Mouse (Mus musculus): ENCODE data around the gene Rbm33.
A peak's percentile ranks its signal among the peaks of the same experiment; 100 is the strongest.

Gene Rbm33

DNA sequence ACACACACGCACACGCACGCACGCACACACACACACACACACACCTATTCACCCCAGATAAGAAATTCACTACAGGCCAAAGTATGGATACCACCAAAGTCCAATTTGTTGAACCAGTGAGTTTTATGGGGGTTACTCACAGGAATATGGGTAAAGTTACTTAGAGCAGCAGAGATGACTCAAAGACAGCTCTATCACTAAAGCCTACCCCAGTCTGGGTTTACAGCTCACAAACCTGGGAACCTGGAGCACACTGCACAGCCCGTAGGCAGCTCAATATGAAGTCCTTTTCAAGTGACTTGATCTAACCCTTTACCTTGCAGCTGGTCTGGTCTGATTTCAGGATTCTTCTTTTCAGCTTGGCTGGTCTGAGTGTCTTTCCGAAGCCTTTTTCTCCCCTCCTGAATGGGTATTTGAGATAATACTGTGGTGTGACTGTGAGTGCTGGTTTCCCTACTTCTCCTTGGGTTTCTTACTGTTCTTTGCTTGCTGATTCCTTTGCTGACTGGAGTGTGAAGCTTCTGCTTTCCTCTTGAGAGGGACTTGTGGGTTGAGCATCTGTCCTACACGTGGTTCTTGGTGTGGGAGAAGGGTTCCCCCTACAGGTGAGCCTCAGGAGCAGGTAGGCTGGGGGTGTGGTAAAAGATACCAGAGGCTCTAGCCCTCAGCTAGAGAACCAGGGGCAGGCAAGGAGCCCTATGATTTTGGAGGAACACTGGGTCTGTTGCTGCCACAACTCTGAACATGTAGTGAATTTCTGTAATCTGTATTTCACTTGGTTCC is 12.3 kb downstream of the Rbm33 start:
- peak; percentile 29 for DNase-seq

DNA sequence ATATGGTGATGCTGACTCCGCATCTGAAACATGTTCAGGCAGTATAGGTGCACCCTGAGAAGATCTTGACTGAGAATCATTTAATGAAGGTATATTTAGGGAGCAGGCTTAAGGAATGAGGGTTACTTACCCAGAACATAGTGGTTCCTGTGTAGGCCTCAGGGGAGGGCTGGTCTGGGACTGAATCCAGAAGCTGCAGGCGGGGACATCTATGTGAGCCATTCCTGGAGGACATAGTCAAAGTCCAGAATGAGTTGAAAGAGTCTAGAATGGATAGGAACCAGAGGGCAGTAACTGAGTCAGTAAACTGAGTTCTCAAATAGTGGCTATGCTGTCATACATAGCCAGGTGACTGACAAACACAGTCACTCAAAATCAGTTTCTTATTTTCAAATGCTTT is 16.8 kb downstream of the Rbm33 start:
- no peak for DNase-seq

GRCm38 (mm10) chr5:28351857-28352513 is 35.1 kb downstream of the Rbm33 start:
- no peak for DNase-seq

- DNase-seq = no peak
Observed at GRCm38 (mm10) chr5:28355614-28356013, 38.7 kb downstream of the Rbm33 start.

GRCm38 (mm10) chr5:28360745-28361144 is 43.8 kb downstream of the Rbm33 start:
- no peak for DNase-seq

- DNase-seq = no peak
Observed at GRCm38 (mm10) chr5:28368056-28368455, 51.1 kb downstream of the Rbm33 start.

GRCm38 (mm10) chr5:28370836-28371235 is 53.9 kb downstream of the Rbm33 start:
- no peak for DNase-seq

GRCm38 (mm10) chr5:28372172-28372664 is 55.3 kb downstream of the Rbm33 start:
- no peak for DNase-seq

- no peak for DNase-seq
Observed at GRCm38 (mm10) chr5:28373498-28374427, 56.8 kb downstream of the Rbm33 start.

DNA sequence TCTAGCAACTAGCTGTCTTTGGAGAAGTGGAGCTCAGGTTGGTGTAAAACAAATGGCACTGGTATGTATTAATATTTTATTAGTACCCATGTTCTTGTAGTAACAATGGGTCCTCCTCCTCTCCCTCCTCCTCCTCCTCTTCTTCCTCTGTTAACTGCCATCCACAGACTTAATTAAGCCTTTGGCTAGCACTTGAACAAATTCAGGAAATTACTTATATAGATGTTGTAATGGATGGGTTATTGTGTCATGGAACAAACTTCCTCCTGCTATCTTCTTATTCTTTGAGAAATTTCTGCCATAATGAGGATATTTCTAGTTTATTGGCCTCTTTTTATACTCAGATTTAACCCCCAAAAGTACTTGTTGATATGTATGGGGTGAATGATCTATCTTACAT is 60.4 kb downstream of the Rbm33 start:
- no peak for DNase-seq

- no peak for DNase-seq
Observed at GRCm38 (mm10) chr5:28382289-28382688, 65.4 kb downstream of the Rbm33 start.

DNA sequence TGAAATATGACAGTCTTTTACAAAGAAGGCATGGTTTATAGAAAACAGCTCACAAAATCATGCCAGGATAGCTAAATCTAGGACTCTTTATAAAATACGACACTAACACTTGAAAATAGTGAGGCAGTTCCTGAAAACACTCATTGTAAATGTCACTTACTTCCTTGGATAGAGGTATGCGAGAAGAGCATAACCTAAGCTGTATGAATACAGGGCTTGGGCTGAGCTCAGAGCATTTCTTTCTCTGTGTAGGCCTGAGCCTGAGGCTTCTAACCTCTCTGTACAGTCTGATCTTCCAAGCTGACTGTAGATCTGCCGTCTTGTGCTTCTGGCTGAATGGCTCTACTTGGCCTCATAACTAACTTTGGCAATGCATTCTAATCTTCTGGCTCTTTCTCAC is 69.9 kb downstream of the Rbm33 start:
- DNase-seq = no peak

GRCm38 (mm10) chr5:28387531-28388179 is 70.7 kb downstream of the Rbm33 start:
- no peak for DNase-seq

DNA sequence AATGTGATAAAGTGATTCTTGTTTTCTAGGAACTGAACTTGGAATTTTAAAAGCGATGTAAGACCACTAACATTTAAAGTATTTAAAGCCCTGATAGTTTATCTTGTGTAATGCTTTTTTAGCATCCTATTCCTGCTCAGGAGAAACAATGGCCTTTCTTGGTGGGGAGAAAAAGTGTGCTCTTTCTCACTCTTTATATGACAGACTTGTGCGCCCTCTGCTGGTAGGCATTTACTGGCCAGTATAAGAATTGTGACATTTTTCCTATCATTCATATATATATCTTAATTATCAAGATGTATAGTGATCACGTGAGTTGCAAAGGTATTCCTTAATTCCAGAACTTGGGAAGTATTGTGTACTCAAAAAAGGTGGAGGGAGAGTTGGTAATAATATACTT is 71.3 kb downstream of the Rbm33 start:
- DNase-seq = peak; percentile 79

- no peak for DNase-seq
Observed at GRCm38 (mm10) chr5:28390189-28390588, 73.3 kb downstream of the Rbm33 start.

GRCm38 (mm10) chr5:28397344-28397743 is 80.4 kb downstream of the Rbm33 start:
- no peak for DNase-seq

GRCm38 (mm10) chr5:28398736-28399135 is 81.8 kb downstream of the Rbm33 start:
- no peak for DNase-seq

DNA sequence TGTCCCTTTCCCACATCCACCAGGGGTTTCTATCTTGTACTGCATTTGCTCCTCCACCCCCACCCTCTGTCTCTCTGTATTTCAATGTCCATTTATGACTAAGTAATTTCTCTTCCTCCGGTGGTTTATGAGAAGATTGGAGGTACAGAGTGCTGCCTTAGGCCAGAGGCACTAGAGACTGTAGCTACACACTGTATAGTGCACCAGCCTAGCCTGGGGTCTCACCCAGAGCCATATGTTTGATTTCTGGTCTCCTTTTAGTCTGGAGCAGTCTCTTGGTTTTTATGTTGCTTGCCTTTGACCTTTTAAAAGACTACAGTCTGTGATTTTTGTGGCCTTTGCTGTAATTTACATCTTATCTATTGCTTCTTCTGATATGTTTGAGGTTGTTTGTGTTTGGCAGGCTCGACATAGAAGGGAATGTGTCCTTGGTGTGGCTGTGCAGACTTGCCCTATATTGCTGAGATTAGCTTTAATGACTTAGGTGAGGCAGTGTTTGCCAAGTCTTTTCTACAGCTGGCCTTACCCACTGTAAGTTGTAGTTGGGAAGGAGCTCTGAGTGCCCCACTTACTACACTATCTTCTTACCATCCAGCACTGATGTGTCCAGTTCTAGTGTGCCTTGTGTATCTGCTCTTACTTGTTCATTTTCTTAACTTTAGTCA is 82.7 kb downstream of the Rbm33 start:
- DNase-seq = no peak

GRCm38 (mm10) chr5:28402756-28403155 is 85.8 kb downstream of the Rbm33 start:
- DNase-seq = no peak

DNA sequence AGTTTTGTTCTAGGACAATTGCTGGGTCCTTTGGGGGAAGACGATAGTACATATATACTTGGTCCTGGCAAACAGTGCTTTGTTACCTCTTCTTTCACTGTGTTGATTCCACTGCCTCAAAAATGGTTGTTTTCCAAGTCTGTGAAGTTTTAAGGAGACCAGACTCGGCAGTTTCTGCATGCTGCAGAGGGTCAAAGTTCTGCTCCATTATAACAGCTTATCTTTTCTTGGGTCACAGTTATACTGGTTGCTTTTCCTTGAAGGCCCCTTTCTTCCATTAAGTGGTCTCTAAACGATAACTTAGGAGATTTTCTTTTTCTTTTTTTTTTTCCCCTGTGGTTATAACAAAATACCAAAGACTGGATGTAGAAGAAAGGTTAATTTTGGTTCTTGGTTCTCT is 89.7 kb downstream of the Rbm33 start:
- DNase-seq = no peak

GRCm38 (mm10) chr5:28412006-28412685 is 95.2 kb downstream of the Rbm33 start:
- peak; percentile 34 for DNase-seq

DNA sequence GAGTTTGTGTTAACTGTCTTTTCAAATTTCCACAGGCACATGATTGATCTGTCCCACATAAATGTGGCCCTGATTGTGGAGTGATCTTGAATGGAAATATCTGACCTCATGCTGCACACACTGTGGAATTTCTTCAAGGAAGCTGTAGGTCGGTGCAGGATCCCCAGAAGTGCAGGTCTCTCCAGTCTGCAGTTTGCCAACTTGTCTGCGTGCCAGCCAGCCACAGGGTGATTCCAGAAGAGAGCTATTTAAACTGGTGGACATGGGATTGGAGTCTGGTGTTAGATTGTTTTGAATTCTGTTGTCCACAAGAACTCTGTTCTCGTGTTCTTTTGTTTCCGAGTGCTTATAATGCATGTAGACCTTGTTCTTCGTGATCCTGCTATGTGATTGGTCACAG is 96.6 kb downstream of the Rbm33 start:
- peak; percentile 31 for DNase-seq

All from lung, postnatal 14 days (tissue).